Mouse (Mus musculus) liver, embryonic 14.5 days (tissue): ENCODE measurements around the gene Hmx2.

Source experiments
- CTCF ChIP-seq: IDR thresholded peaks from 2 replicates; pipeline ENCODE4 v1.5.1; 2016; ENCODE audit warnings: antibody characterized with exemption, low read depth, control low read depth
- EP300 ChIP-seq: IDR thresholded peaks from 2 replicates; pipeline ENCODE4 v1.6.1; 2016; ENCODE audit warnings: antibody characterized with exemption, low read depth

DNA sequence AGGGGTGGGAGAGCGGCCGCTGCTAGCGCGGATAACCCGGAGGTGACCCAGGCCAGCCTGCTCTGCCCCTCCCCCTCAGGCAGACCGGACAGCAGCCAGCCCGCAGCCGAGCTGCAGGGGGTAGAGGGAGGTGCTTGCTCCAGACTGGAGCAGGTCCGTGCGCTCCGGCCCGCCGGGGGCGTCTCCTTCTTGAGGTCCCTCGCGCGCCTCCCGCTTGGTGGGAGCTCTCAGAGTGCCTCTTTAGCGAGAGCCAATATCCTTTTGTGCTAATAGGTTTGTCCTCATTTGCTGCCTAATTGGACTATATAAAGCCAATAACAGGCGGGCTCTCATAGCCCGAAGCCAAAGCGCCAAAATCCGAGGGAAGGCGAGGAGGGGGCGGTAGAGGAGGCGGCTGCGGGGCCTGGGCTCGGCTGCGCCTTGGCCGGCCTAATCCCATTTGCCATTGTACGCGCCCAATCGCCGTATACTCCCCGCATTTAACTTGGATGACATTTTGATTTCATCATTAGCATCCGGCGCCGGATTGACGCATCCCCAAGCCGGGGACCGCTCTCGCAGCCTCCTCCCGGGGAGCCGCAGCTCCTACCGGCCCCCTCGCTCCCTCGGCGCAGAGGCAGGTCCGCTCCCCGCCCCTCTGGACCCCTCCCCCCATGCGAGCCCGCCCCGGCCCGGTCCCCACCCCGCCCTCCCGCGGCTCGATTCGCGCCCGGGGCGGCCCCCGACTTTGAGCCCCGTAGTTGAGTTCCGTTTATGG, 6.3 kb upstream of the Hmx2 start, which contains the start of gene Hmx3:
- TF ChIP-seq CTCF (no peak), EP300 (no peak)
